Mouse (Mus musculus): Measurements from ENCODE around the gene Wdr73. TPM values are rescaled to one million over a fixed set of nuclear protein-coding genes. Genes with fewer than 3 reads are reported as not detected.

The Wdr73 gene
- 16.0 and 23.3 TPM in 2 replicates for polyA plus RNA-seq (2021; fragmentation: Nextera tagmentation)
- long read RNA-seq, experiment 1, transcript Wdr73-205 (7 exons, 2,549 nt) = minor isoform, 39 of 152 reads
- long read RNA-seq, experiment 1, transcript Wdr73-204 (6 exons, 3,080 nt) = minor isoform, 8 of 152 reads
- long read RNA-seq, experiment 1, transcript Wdr73-201 (8 exons, 2,114 nt) = major isoform, 52 of 152 reads
- long read RNA-seq, experiment 1, transcript Wdr73-210 (7 exons, 3,142 nt) = minor isoform, 13 of 152 reads
- long read RNA-seq, experiment 1, partial matches to known transcripts = 7 of 152 reads
- long read RNA-seq, experiment 1, other reads (novel, unspliced or antisense) = 31 of 152 reads
- long read RNA-seq, experiment 2, transcript Wdr73-205 (7 exons, 2,549 nt) = minor isoform, 6 of 42 reads
- long read RNA-seq, experiment 2, transcript Wdr73-201 (8 exons, 2,114 nt) = major isoform, 19 of 42 reads
- long read RNA-seq, experiment 2, partial matches to known transcripts = 2 of 42 reads
- long read RNA-seq, experiment 2, other reads (novel, unspliced or antisense) = 11 of 42 reads

DNA sequence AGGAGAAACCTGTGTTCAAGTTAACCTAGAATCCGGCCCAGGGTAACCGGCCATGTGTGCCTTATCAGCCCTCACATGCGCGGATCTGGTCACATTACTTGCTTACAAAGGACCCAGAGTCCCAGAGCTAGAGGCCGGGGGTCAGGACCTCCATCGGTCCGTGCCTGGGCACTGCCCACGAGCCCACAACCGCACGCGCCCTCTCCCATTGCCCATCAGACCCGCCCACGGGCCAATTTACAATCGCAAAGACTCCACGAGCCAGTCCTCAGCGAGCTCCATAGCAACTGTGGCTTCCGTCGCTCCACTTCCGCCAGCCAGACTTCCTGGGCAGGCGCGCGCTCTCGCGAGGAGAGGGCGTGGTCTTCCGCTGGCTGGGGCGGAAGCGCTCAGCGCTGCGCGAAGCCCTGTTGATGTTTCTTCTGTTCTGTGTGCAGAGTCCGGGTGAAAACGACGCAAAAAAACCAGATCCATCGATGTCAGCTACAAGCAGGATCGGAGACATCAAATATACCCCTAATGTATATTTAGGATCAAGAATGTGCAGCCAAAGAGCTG, at the start of gene Wdr73:
Wdr73 (minus strand) TSS at position 326 of the 558 bp plus-strand sequence.

DNA sequence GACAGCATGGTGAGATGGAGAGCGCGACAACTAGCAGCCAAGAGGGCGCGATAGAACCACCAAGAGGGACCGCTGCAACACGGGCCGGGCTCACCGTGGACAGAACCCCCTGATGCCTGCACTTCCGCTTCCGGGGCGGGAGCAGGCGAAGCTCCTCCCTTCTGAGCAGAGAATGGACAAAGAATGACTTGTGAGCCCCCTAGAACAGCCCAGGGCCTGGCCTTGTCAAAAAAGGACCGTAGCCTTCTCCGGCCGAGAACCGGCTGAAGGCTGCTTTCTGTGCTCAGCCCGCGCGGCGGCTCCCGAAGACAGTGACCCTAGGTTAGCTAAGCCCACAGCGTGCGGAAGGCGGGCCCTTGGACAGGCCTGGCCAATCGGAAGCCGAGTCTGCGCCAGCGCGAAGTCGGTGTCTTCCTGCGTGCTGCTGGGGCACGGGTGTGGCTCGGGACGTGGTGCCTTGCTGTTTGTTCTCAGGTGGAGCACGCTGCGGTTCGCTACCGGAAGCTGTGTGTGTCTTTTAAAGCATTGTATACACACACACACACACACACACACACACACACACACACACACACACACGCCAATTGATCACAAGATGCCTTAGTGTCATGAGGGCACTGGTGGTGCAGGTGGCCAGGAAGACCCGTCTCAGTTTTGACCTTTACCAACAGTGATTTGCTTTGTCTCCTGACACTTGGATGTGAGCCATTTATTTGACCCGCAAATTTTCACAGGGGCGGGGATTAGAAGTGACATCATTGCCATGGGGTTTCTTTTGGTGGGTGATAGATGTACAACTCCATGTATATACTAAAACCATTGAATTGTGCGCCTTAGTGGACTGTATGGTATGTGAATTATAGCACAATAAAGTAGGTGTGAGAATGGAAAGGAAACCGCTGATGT, 46.6 kb upstream of the Wdr73 start, which contains the start of gene Sec11a:
Sec11a (minus strand) TSS at position 336 of the 906 bp plus-strand sequence.

DNA sequence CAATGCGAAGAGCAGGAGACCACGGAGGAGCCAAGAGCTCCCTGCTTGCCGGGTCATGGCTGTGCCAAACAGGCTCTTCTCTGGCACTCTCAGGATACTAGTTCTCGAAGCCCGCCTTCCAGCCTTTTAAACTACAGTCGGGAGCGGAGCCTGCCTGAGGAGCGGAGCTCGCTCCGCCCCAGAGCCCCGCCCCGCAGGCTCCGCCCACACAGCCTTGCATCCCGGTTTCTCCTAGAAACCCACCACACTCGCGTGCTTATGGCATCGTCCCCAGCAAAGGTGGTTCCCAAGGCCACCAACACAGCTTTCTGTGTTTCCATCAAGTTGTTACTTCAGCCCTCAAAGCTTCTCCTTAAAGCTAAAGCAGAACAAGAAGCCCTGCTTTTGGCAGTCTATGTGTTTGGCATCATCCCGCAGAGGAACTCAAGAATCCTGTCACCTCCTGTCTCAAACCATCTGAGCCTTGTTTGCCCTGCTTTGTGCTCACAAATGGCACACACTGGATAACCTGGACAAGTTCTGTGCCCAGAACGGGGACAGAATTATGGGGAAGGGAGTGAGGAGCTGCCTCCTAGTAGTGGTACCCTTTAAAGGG, 3.9 kb upstream of the Wdr73 start, which contains the start of gene Nmb:
Nmb (minus strand) TSS at position 156 of the 595 bp plus-strand sequence.

DNA sequence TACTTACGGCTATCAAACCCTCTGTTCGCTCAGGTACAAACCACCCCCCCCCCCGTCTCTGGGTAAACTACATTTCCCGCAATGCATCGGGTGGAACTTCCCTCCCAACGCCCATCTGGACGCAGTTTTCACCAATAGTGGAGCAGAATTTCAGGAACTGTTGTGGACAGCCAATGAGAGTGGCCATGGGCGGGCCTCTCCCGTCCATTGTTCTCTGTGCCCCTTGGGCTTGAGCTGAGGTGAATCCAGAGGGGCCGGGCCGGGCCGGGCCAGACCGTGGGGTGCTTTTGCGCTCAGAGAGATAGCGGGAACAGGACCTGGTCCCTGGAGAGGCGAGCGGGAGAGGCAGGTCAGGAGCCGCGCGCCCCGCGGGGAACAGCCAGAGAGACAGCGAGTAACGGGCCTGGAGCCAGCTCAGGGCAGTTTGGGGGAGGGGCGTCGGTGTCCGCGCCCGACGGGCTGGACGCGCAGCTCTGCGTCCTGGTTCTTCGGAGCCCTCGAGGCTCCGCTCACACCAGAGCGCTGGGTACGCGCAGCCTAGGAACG, 40.3 kb downstream of the Wdr73 start, which contains the start of gene Zscan2:
Zscan2 (plus strand) TSS at position 192 of the 546 bp plus-strand sequence.

Other genes starting within 250 kb of the Wdr73 start
- 3.7 and 6.2 TPM in 2 replicates for gene Crtc3, start 212.4 kb downstream of the Wdr73 start, polyA plus RNA-seq (2021; fragmentation: Nextera tagmentation)
- 3.0 and 4.5 TPM in 2 replicates for gene Iqgap1, start 75.3 kb downstream of the Wdr73 start, polyA plus RNA-seq (2021; fragmentation: Nextera tagmentation)
- gene Zscan2, start 40.3 kb downstream of the Wdr73 start, polyA plus RNA-seq (2021; fragmentation: Nextera tagmentation) = 1.0 and 1.8 TPM in 2 replicates
- gene Nmb, start 3.8 kb upstream of the Wdr73 start, polyA plus RNA-seq (2021; fragmentation: Nextera tagmentation) = 4.7 and 5.7 TPM in 2 replicates
- 61.4 and 75.5 TPM in 2 replicates for gene Sec11a, start 46.5 kb upstream of the Wdr73 start, polyA plus RNA-seq (2021; fragmentation: Nextera tagmentation)
- gene Zfp592, start 92.4 kb upstream of the Wdr73 start, polyA plus RNA-seq (2021; fragmentation: Nextera tagmentation) = 2.5 and 4.0 TPM in 2 replicates
- 0.09 and 0.34 TPM in 2 replicates for gene Alpk3, start 156.3 kb upstream of the Wdr73 start, polyA plus RNA-seq (2021; fragmentation: Nextera tagmentation)
- 0.27 and 0.31 TPM in 2 replicates for gene Slc28a1, start 213.5 kb upstream of the Wdr73 start, polyA plus RNA-seq (2021; fragmentation: Nextera tagmentation)

Measured in left cerebral cortex, adult 6 months (tissue).